Mouse (Mus musculus) left cerebral cortex, postnatal 4 days (tissue): Measurements from ENCODE around the gene Gm21970. TPM values are rescaled to one million over a fixed set of nuclear protein-coding genes. Genes with fewer than 3 reads are reported as not detected.

Source experiments
- DNase-seq: peaks from one replicate; pipeline ENCODE4 v3.0.0-alpha.2; 2022
- intact Hi-C: fragments of 180-260 bp; cut with DNase I; formaldehyde crosslinking; loops from one replicate; pipeline ENCODE4 v1.15.1; 2025
- total RNA-seq, 2 experiments: library from RNA; stranded (reverse); gene quantifications; 2 replicates each; pipeline ENCODE4 v1.2.3; 2021

Gm21970 gene
- total RNA-seq, 2 experiments from 2014 or later = not detected

- no peak for DNase-seq
- intact Hi-C loops = no loop called here
Observed at GRCm38 (mm10) chr16:91398944-91399343, 7.4 kb downstream of the Gm21970 start.

- intact Hi-C loops = no loop called here
- DNase-seq = no peak
Observed at GRCm38 (mm10) chr16:91401569-91402165, 10.1 kb downstream of the Gm21970 start.

GRCm38 (mm10) chr16:91403784-91404183 lies 12.3 kb downstream of the Gm21970 start:
- DNase-seq = no peak
- intact Hi-C loops = no loop called here

GRCm38 (mm10) chr16:91404187-91404586 lies 12.7 kb downstream of the Gm21970 start:
- DNase-seq = no peak
- intact Hi-C loops = no loop called here

GRCm38 (mm10) chr16:91404828-91405577 lies 13.5 kb downstream of the Gm21970 start:
- DNase-seq = no peak
- intact Hi-C loops = no loop called here

- peak; percentile 48 for DNase-seq
- intact Hi-C loops = no loop called here
Observed at GRCm38 (mm10) chr16:91405640-91406584, 14.4 kb downstream of the Gm21970 start, which contains the start of gene Il10rb. Il10rb (plus strand) TSS chr16:91406164.

GRCm38 (mm10) chr16:91406585-91407220 lies 15.2 kb downstream of the Gm21970 start:
- intact Hi-C loops = no loop called here

GRCm38 (mm10) chr16:91413102-91413844 lies 21.8 kb downstream of the Gm21970 start:
- intact Hi-C loops = no loop called here
- no peak for DNase-seq

More at GRCm38 (mm10) chr16:91406585-91407220, 15.2 kb downstream of the Gm21970 start:
- peak; percentile 13 for DNase-seq

GRCm38 (mm10) chr16:91415391-91416189 lies 24.1 kb downstream of the Gm21970 start:
- intact Hi-C loops = no loop called here
- no peak for DNase-seq

GRCm38 (mm10) chr16:91416357-91416756 lies 24.8 kb downstream of the Gm21970 start:
- DNase-seq = no peak
- intact Hi-C loops = no loop called here

- intact Hi-C loops = no loop called here
- no peak for DNase-seq
Observed at GRCm38 (mm10) chr16:91416938-91417337, 25.4 kb downstream of the Gm21970 start.

- no peak for DNase-seq
- intact Hi-C loops = no loop called here
Observed at GRCm38 (mm10) chr16:91418531-91418930, 27.0 kb downstream of the Gm21970 start.

- intact Hi-C loops = no loop called here
- DNase-seq = no peak
Observed at GRCm38 (mm10) chr16:91425816-91426215, 34.3 kb downstream of the Gm21970 start.

- no peak for DNase-seq
- intact Hi-C loops = no loop called here
Observed at GRCm38 (mm10) chr16:91426586-91426985, 35.1 kb downstream of the Gm21970 start.

GRCm38 (mm10) chr16:91427461-91427860 lies 35.9 kb downstream of the Gm21970 start:
- intact Hi-C loops = no loop called here

GRCm38 (mm10) chr16:91428259-91428865 lies 36.8 kb downstream of the Gm21970 start:
- DNase-seq = no peak
- intact Hi-C loops = no loop called here

More at GRCm38 (mm10) chr16:91427461-91427860, 35.9 kb downstream of the Gm21970 start:
- DNase-seq = no peak

GRCm38 (mm10) chr16:91432720-91433328 lies 41.3 kb downstream of the Gm21970 start:
- DNase-seq = no peak
- intact Hi-C loops = no loop called here

GRCm38 (mm10) chr16:91433329-91433933 lies 41.9 kb downstream of the Gm21970 start:
- DNase-seq = no peak
- intact Hi-C loops = no loop called here
